Mouse (Mus musculus) naive thymus-derived CD4-positive, alpha-beta T cell, adult 5 months (primary cell): Measurements from ENCODE around the gene Akr1c19. TPM values are rescaled to one million over a fixed set of nuclear protein-coding genes. Genes with fewer than 3 reads are reported as not detected.

Experiments used
- polyA plus RNA-seq: library from polyadenylated mRNA; unstranded; fragments of 100-300 nt; shearing (Covaris generic); gene quantifications from one replicate; pipeline ENCODE4 v1.2.1, GENCODE M21; 2017

Akr1c19 gene
- not detected for polyA plus RNA-seq

DNA sequence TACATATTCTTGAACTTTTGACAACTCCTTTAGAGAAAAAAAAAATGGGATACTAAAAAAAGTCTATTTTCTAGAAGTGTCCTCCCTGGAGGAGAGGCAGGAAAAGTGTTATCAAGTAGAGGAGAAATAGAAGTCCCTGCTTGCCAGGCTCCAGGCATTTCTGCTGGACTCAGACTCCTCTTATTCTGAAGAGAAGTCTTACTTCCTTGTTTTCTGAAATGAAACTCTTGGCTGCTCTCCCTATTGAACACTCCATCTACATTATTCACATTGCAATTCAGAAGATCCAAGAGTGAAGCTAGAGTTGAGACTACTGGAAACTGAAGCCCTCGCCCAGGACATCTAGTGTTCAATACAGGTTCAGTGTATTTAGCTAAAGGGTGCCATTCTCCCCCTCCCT lies at the start of gene Akr1c19:
Gene Akr1c19 (plus strand): TSS at position 260 of the 400 bp plus-strand sequence.

GRCm38 (mm10) chr13:4190904-4191303 lies 37.6 kb upstream of the Akr1c19 start, which contains the start of gene Akr1c13:
Akr1c13 (plus strand) TSS chr13:4191150.

GRCm38 (mm10) chr13:4279284-4279683 lies 50.8 kb downstream of the Akr1c19 start, which contains the start of gene Akr1c12:
Akr1c12 (minus strand) TSS chr13:4279433.

Other genes with a start within 250 kb of the Akr1c19 start
- gene Akr1c14, start 179.7 kb upstream of the Akr1c19 start, polyA plus RNA-seq, result not detected
- gene Akr1c18, start 78.0 kb upstream of the Akr1c19 start, polyA plus RNA-seq, result 0.97 TPM
- 15.4 TPM for gene Akr1c13, start 37.5 kb upstream of the Akr1c19 start, polyA plus RNA-seq
- 3.6 TPM for gene Akr1c12, start 50.7 kb downstream of the Akr1c19 start, polyA plus RNA-seq
- gene Akr1c6, start 205.6 kb downstream of the Akr1c19 start, polyA plus RNA-seq, result not detected